Mouse (Mus musculus): ENCODE measurements around the gene Gnmt. TPM values are rescaled to one million over a fixed set of nuclear protein-coding genes. Genes with fewer than 3 reads are reported as not detected.

Gnmt gene
- polyA plus RNA-seq, 1 experiment from 2014 or later = 1.0 TPM

DNA sequence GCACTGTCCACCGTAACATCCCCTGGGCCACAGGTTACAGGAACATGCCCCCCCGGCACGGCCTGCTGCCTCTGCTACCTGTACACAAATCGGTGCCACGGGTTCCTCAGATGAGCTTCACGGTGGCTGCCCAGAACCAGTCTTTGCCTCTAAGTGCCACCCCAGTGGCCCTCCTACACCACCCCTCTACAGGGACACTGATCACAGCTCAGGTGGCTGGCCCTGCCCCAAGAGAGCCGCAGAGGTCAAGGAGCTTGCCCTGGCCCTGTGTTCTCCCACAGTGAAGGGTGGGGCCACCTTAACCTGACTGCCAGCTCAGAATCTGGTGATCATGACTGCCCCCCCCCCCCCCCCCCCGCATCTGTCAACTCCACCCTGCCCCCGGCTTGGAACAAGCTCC lies 50.6 kb downstream of the Gnmt start, which contains the start of gene Mea1:
Gene Mea1 (plus strand): TSS at position 378 of the 400 bp plus-strand sequence.
- WGBS (ENCODE audit: insufficient replicate concordance) = 82% methylated on average over 8 of the region's 9 CpGs
- Histone ChIP-seq H3K27me3 (ENCODE audit: control insufficient read depth, insufficient read depth, low read length) (no peaks in the 10 kb centered on the region), H3K9ac (ENCODE audit: low read depth, low read length) (peak within 1 kb of the TSS; percentile 85), H3K36me3 (ENCODE audit: control insufficient read depth, insufficient read depth, low read length) (peaks cover 25% of the 10 kb centered on the region), H3K27ac (ENCODE audit: low read depth, low read length) (peak within 1 kb of the TSS; percentile 94), H3K4me1 (ENCODE audit: control insufficient read depth, insufficient read depth, low read length) (peaks cover 36% of the 10 kb centered on the region), H3K4me3 (ENCODE audit: low read depth, low read length) (peak within 1 kb of the TSS; percentile 93), H3K4me2 (peak within 1 kb of the TSS; percentile 91), H3K9me3 (replicated peaks; ENCODE audit: control insufficient read depth, low read length) (no peaks in the 10 kb centered on the region)
- no peak for ATAC-seq (replicated peaks; ENCODE audit: insufficient number of reproducible peaks, low FRiP score, low TSS enrichment)

Other genes with a start within 250 kb of the Gnmt start
- 0.04 and 0.07 TPM in 2 replicates for gene Ttbk1, start 241.5 kb downstream of the Gnmt start, polyA plus RNA-seq (2014; fragmentation: Nextera tagmentation; extraction: Ambion mirVana)
- 27.9 and 28.4 TPM in 2 replicates for gene Dnph1, start 232.5 kb downstream of the Gnmt start, polyA plus RNA-seq (2014; fragmentation: Nextera tagmentation; extraction: Ambion mirVana)
- gene Cul9, start 182.8 kb downstream of the Gnmt start, polyA plus RNA-seq (2014; fragmentation: Nextera tagmentation; extraction: Ambion mirVana) = 2.5 and 4.4 TPM in 2 replicates
- gene Srf, start 173.0 kb downstream of the Gnmt start, polyA plus RNA-seq (2014; fragmentation: Nextera tagmentation; extraction: Ambion mirVana) = 14.6 and 15.0 TPM in 2 replicates
- gene Ptk7, start 99.7 kb downstream of the Gnmt start, polyA plus RNA-seq (2014; fragmentation: Nextera tagmentation; extraction: Ambion mirVana) = 18.8 and 22.8 TPM in 2 replicates
- gene Klc4, start 83.1 kb downstream of the Gnmt start, polyA plus RNA-seq (2014; fragmentation: Nextera tagmentation; extraction: Ambion mirVana) = 16.5 and 18.0 TPM in 2 replicates
- gene Mrpl2, start 82.9 kb downstream of the Gnmt start, polyA plus RNA-seq (2014; fragmentation: Nextera tagmentation; extraction: Ambion mirVana) = 110 and 119 TPM in 2 replicates
- gene Cul7, start 78.8 kb downstream of the Gnmt start, polyA plus RNA-seq (2014; fragmentation: Nextera tagmentation; extraction: Ambion mirVana) = 33.6 and 36.2 TPM in 2 replicates
- gene Rrp36, start 54.8 kb downstream of the Gnmt start, polyA plus RNA-seq (2014; fragmentation: Nextera tagmentation; extraction: Ambion mirVana) = 37.0 and 40.8 TPM in 2 replicates
- 142 and 154 TPM in 2 replicates for gene Mea1, start 50.4 kb downstream of the Gnmt start, polyA plus RNA-seq (2014; fragmentation: Nextera tagmentation; extraction: Ambion mirVana)
- 117 and 143 TPM in 2 replicates for gene Klhdc3, start 48.3 kb downstream of the Gnmt start, polyA plus RNA-seq (2014; fragmentation: Nextera tagmentation; extraction: Ambion mirVana)
- 52.5 and 63.6 TPM in 2 replicates for gene Ppp2r5d, start 24.1 kb downstream of the Gnmt start, polyA plus RNA-seq (2014; fragmentation: Nextera tagmentation; extraction: Ambion mirVana)
- gene Pex6, start 17.7 kb downstream of the Gnmt start, polyA plus RNA-seq (2014; fragmentation: Nextera tagmentation; extraction: Ambion mirVana) = 9.0 and 9.7 TPM in 2 replicates
- gene Cnpy3, start 23.0 kb upstream of the Gnmt start, polyA plus RNA-seq (2014; fragmentation: Nextera tagmentation; extraction: Ambion mirVana) = 46.5 and 51.9 TPM in 2 replicates
- gene Ptcra, start 34.5 kb upstream of the Gnmt start, polyA plus RNA-seq (2014; fragmentation: Nextera tagmentation; extraction: Ambion mirVana) = 0.24 and 0.34 TPM in 2 replicates
- 43.9 and 45.3 TPM in 2 replicates for gene 2310039H08Rik, start 43.5 kb upstream of the Gnmt start, polyA plus RNA-seq (2014; fragmentation: Nextera tagmentation; extraction: Ambion mirVana)
- gene Rpl7l1, start 53.5 kb upstream of the Gnmt start, polyA plus RNA-seq (2014; fragmentation: Nextera tagmentation; extraction: Ambion mirVana) = 115 and 116 TPM in 2 replicates
- gene Bicral, start 129.3 kb upstream of the Gnmt start, polyA plus RNA-seq (2014; fragmentation: Nextera tagmentation; extraction: Ambion mirVana) = 4.1 and 4.9 TPM in 2 replicates
- 53.4 and 54.1 TPM in 2 replicates for gene Tbcc, start 161.5 kb upstream of the Gnmt start, polyA plus RNA-seq (2014; fragmentation: Nextera tagmentation; extraction: Ambion mirVana)
- not detected in 2 replicates for gene Prph2, start 181.3 kb upstream of the Gnmt start, polyA plus RNA-seq (2014; fragmentation: Nextera tagmentation; extraction: Ambion mirVana)